Mouse (Mus musculus): ENCODE measurements around the gene Piezo1.
A peak's percentile ranks its signal among the peaks of the same experiment; 100 is the strongest.
"Not testable (repeated sequence)": the region's sequence is repeated elsewhere in the genome, so short reads cannot be mapped to it uniquely, and the experiment has no call there.

Piezo1 gene

GRCm38 (mm10) chr8:122551265-122552051, at the start of gene Piezo1:
Gene Piezo1, minus strand, starts transcription at chr8:122551329.
- peak; percentile 91 to 98 for DNase-seq (ENCODE audit: inconsistent age in 2 of 2, low spot score in 1 of 2)

- no peak for DNase-seq (ENCODE audit: inconsistent age in 2 of 2, low spot score in 1 of 2)
These were observed 49.5 kb upstream of the Piezo1 start for GRCm38 (mm10) chr8:122600666-122601065.

GRCm38 (mm10) chr8:122596031-122596430, 44.9 kb upstream of the Piezo1 start:
- no peak for DNase-seq (ENCODE audit: inconsistent age in 2 of 2, low spot score in 1 of 2)

GRCm38 (mm10) chr8:122593783-122594507, 42.8 kb upstream of the Piezo1 start:
- no peak for DNase-seq (ENCODE audit: inconsistent age in 2 of 2, low spot score in 1 of 2)

- no peak for DNase-seq (ENCODE audit: inconsistent age in 2 of 2, low spot score in 1 of 2)
These were observed 42.1 kb upstream of the Piezo1 start for GRCm38 (mm10) chr8:122593240-122593639.

- DNase-seq (ENCODE audit: inconsistent age in 2 of 2, low spot score in 1 of 2), result no peak
These were observed 35.6 kb upstream of the Piezo1 start for GRCm38 (mm10) chr8:122586749-122587148.

- DNase-seq (ENCODE audit: inconsistent age in 2 of 2, low spot score in 1 of 2), result no peak
These were observed 35.0 kb upstream of the Piezo1 start for GRCm38 (mm10) chr8:122586171-122586570.

- peak; percentile 68 to 76 for DNase-seq (ENCODE audit: inconsistent age in 2 of 2, low spot score in 1 of 2)
These were observed 34.3 kb upstream of the Piezo1 start for GRCm38 (mm10) chr8:122585411-122585891.

- DNase-seq (ENCODE audit: inconsistent age in 2 of 2, low spot score in 1 of 2), result no peak
These were observed 33.9 kb upstream of the Piezo1 start for GRCm38 (mm10) chr8:122584981-122585380.

- no peak for DNase-seq (ENCODE audit: inconsistent age in 2 of 2, low spot score in 1 of 2)
These were observed 29.8 kb upstream of the Piezo1 start for GRCm38 (mm10) chr8:122580926-122581325.

GRCm38 (mm10) chr8:122579196-122579595, 28.1 kb upstream of the Piezo1 start:
- no peak for DNase-seq (ENCODE audit: inconsistent age in 2 of 2, low spot score in 1 of 2)

- no peak for DNase-seq (ENCODE audit: inconsistent age in 2 of 2, low spot score in 1 of 2)
These were observed 26.0 kb upstream of the Piezo1 start for GRCm38 (mm10) chr8:122577116-122577515.

- DNase-seq (ENCODE audit: inconsistent age in 2 of 2, low spot score in 1 of 2), result peak; percentile 97 to 99
These were observed 25.5 kb upstream of the Piezo1 start, which contains the start of gene Aprt for GRCm38 (mm10) chr8:122576648-122577022. Gene Aprt, minus strand, starts transcription at chr8:122576909.

GRCm38 (mm10) chr8:122575735-122576647, 24.9 kb upstream of the Piezo1 start:
- DNase-seq (ENCODE audit: inconsistent age in 2 of 2, low spot score in 1 of 2), result no peak

GRCm38 (mm10) chr8:122575286-122575685, 24.2 kb upstream of the Piezo1 start:
- no peak for DNase-seq (ENCODE audit: inconsistent age in 2 of 2, low spot score in 1 of 2)

GRCm38 (mm10) chr8:122574667-122575251, 23.6 kb upstream of the Piezo1 start:
- no peak for DNase-seq (ENCODE audit: inconsistent age in 2 of 2, low spot score in 1 of 2)

- DNase-seq (ENCODE audit: inconsistent age in 2 of 2, low spot score in 1 of 2), result no peak
These were observed 23.1 kb upstream of the Piezo1 start for GRCm38 (mm10) chr8:122574264-122574663.

GRCm38 (mm10) chr8:122573577-122573976, 22.4 kb upstream of the Piezo1 start:
- DNase-seq (ENCODE audit: inconsistent age in 2 of 2, low spot score in 1 of 2), result no peak

GRCm38 (mm10) chr8:122573176-122573575, 22.0 kb upstream of the Piezo1 start:
- not testable (repeated sequence) for DNase-seq (ENCODE audit: inconsistent age in 2 of 2, low spot score in 1 of 2)

- no peak for DNase-seq (ENCODE audit: inconsistent age in 2 of 2, low spot score in 1 of 2)
These were observed 21.6 kb upstream of the Piezo1 start for GRCm38 (mm10) chr8:122572751-122573150.
